Mouse (Mus musculus): ENCODE measurements at regions not wholly inside any gene's neighbourhood (a gene's known extent, or its start where the extent isn't known, plus 50 kb on each side); places are given as distances from the start of the nearest gene placed in this dataset.

DNA sequence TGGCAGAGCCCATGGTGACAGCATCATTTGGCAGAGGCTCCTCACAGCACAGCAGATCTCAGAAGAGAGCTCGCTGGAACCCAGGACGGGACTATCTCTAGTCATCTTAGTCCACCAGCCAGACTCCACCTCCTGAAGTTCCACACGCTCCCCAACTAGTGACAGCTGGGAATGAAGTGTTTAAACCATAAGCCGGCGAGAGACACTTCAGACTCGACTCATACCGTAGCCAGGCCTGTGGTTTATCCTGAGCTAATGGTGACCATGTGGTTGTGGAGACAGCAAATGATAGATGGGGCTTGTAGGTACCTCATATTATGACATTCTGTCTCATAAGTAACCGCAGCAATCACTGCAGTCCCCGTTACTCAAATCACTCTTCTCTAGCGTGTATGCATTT is 52.1 kb upstream of the Runx1 start:
- DNase-seq (ENCODE audit: inconsistent age in 2 of 2, low spot score in 1 of 2): no peak
